Mouse (Mus musculus): Measurements from ENCODE around the gene Cks1b. TPM values are rescaled to one million over a fixed set of nuclear protein-coding genes. Genes with fewer than 3 reads are reported as not detected.
A peak's percentile ranks its signal among the peaks of the same experiment; 100 is the strongest.

Cks1b gene
- 409 and 450 TPM in 2 replicates for polyA plus RNA-seq (2015; fragmentation: Nextera tagmentation; extraction: Ambion mirVana)

- H3K9ac ChIP-seq = peak within 1 kb of the TSS; percentile 53
- peaks cover 37% of the 10 kb centered on the region for H3K4me1 ChIP-seq
- no peaks in the 10 kb centered on the region for H3K27me3 ChIP-seq (replicated peaks)
- no peaks in the 10 kb centered on the region for H3K9me3 ChIP-seq
- H3K36me3 ChIP-seq = peaks cover 23% of the 10 kb centered on the region
- ATAC-seq (ENCODE audit: insufficient read depth, low FRiP score, low read depth) = peak; percentile 92
- peak within 1 kb of the TSS; percentile 99 for H3K27ac ChIP-seq
- H3K4me3 ChIP-seq (replicated peaks) = peak within 1 kb of the TSS; percentile 64
- under 1% methylated on average over 39 of the region's 39 CpGs for WGBS
- peak within 1 kb of the TSS; percentile 65 for H3K4me2 ChIP-seq
Measured at GRCm38 (mm10) chr3:89418170-89418860, at the start of gene Cks1b, which contains the start of gene Shc1. Cks1b (minus strand) TSS chr3:89418383. Shc1 (plus strand) TSS chr3:89418443.

GRCm38 (mm10) chr3:89458965-89459807 lies 41.0 kb upstream of the Cks1b start:
- peaks cover 14% of the 10 kb centered on the region for H3K4me1 ChIP-seq
- H3K9ac ChIP-seq = peak overlapping the region; percentile 68
- under 1% methylated on average over 36 of the region's 36 CpGs for WGBS
- ATAC-seq (ENCODE audit: insufficient read depth, low FRiP score, low read depth) = peak; percentile 83
- peak overlapping the region; percentile 69 for H3K4me3 ChIP-seq (replicated peaks)
- H3K4me2 ChIP-seq = peak overlapping the region; percentile 88
- H3K9me3 ChIP-seq = no peaks in the 10 kb centered on the region
- no peaks in the 10 kb centered on the region for H3K36me3 ChIP-seq
- no peaks in the 10 kb centered on the region for H3K27me3 ChIP-seq (replicated peaks)
- peak overlapping the region; percentile 89 for H3K27ac ChIP-seq

GRCm38 (mm10) chr3:89458372-89458964 lies 40.3 kb upstream of the Cks1b start:
- no peak overlapping the region for H3K9ac ChIP-seq
- peaks cover 14% of the 10 kb centered on the region for H3K4me1 ChIP-seq
- peak; percentile 51; the same call in 1 of the 2 replicates for ATAC-seq (ENCODE audit: insufficient read depth, low FRiP score, low read depth)
- peak overlapping the region; percentile 89; the same call in 1 of the 2 replicates for H3K27ac ChIP-seq
- no peaks in the 10 kb centered on the region for H3K36me3 ChIP-seq
- peak overlapping the region; percentile 69 for H3K4me3 ChIP-seq (replicated peaks)
- WGBS = 41% methylated on average over 13 of the region's 13 CpGs
- H3K9me3 ChIP-seq = no peaks in the 10 kb centered on the region
- H3K27me3 ChIP-seq (replicated peaks) = no peaks in the 10 kb centered on the region
- H3K4me2 ChIP-seq = peak overlapping the region; percentile 88

- no peak overlapping the region for H3K9ac ChIP-seq
- no peaks in the 10 kb centered on the region for H3K36me3 ChIP-seq
- peaks cover 14% of the 10 kb centered on the region for H3K4me1 ChIP-seq
- H3K27ac ChIP-seq = no peak overlapping the region
- H3K4me2 ChIP-seq = no peak overlapping the region
- H3K4me3 ChIP-seq (replicated peaks) = no peak overlapping the region
- H3K9me3 ChIP-seq = no peaks in the 10 kb centered on the region
- no peaks in the 10 kb centered on the region for H3K27me3 ChIP-seq (replicated peaks)
- peak; percentile 19; the same call in 1 of the 2 replicates for ATAC-seq (ENCODE audit: insufficient read depth, low FRiP score, low read depth)
- WGBS = 37% methylated on average over 10 of the region's 10 CpGs
Measured at GRCm38 (mm10) chr3:89456726-89457665, 38.8 kb upstream of the Cks1b start.

GRCm38 (mm10) chr3:89455786-89456285 lies 37.7 kb upstream of the Cks1b start:
- WGBS = 62% methylated on average over 1 of the region's 1 CpGs
- no peaks in the 10 kb centered on the region for H3K27me3 ChIP-seq (replicated peaks)
- peaks cover 14% of the 10 kb centered on the region for H3K4me1 ChIP-seq
- H3K36me3 ChIP-seq = no peaks in the 10 kb centered on the region
- H3K27ac ChIP-seq = no peak overlapping the region
- no peak overlapping the region for H3K4me3 ChIP-seq (replicated peaks)
- H3K9ac ChIP-seq = no peak overlapping the region
- no peaks in the 10 kb centered on the region for H3K9me3 ChIP-seq
- no peak overlapping the region for H3K4me2 ChIP-seq
- no peak for ATAC-seq (ENCODE audit: insufficient read depth, low FRiP score, low read depth)

- H3K9me3 ChIP-seq = no peaks in the 10 kb centered on the region
- WGBS = 51% methylated on average over 10 of the region's 10 CpGs
- ATAC-seq (ENCODE audit: insufficient read depth, low FRiP score, low read depth) = no peak
- H3K27me3 ChIP-seq (replicated peaks) = no peaks in the 10 kb centered on the region
- H3K4me2 ChIP-seq = no peak within 1 kb of the TSS
- no peak within 1 kb of the TSS for H3K27ac ChIP-seq
- H3K4me3 ChIP-seq (replicated peaks) = no peak within 1 kb of the TSS
- H3K4me1 ChIP-seq = peaks cover 14% of the 10 kb centered on the region
- H3K9ac ChIP-seq = no peak within 1 kb of the TSS
- H3K36me3 ChIP-seq = no peaks in the 10 kb centered on the region
Measured at GRCm38 (mm10) chr3:89454401-89455177, 36.4 kb upstream of the Cks1b start, which contains the start of gene Pmvk. Pmvk (plus strand) TSS chr3:89454541.

GRCm38 (mm10) chr3:89451916-89452315 lies 33.7 kb upstream of the Cks1b start:
- H3K9ac ChIP-seq = no peak overlapping the region
- H3K27ac ChIP-seq = no peak overlapping the region
- H3K4me1 ChIP-seq = peaks cover 12% of the 10 kb centered on the region; the same call in 1 of the 2 replicates
- H3K36me3 ChIP-seq = no peaks in the 10 kb centered on the region
- H3K9me3 ChIP-seq = no peaks in the 10 kb centered on the region
- 75% methylated on average over 1 of the region's 1 CpGs for WGBS
- no peak overlapping the region for H3K4me2 ChIP-seq
- H3K4me3 ChIP-seq (replicated peaks) = no peak overlapping the region
- H3K27me3 ChIP-seq (replicated peaks) = no peaks in the 10 kb centered on the region
- no peak for ATAC-seq (ENCODE audit: insufficient read depth, low FRiP score, low read depth)

- Histone ChIP-seq H3K4me3 (replicated peaks) (no peak overlapping the region), H3K36me3 (no peaks in the 10 kb centered on the region), H3K27ac (no peak overlapping the region), H3K9me3 (no peaks in the 10 kb centered on the region), H3K4me1 (0 out of 2 replicates have a peak, but pooled peaks cover 10% of the 10 kb centered on the region), H3K4me2 (no peak overlapping the region), H3K27me3 (replicated peaks) (no peaks in the 10 kb centered on the region), H3K9ac (no peak overlapping the region)
- WGBS = 48% methylated on average over 7 of the region's 7 CpGs
- ATAC-seq (ENCODE audit: insufficient read depth, low FRiP score, low read depth) = peak; percentile 45; the same call in 1 of the 2 replicates
Measured at GRCm38 (mm10) chr3:89449541-89449940, 31.4 kb upstream of the Cks1b start.

- 56% methylated on average over 13 of the region's 13 CpGs for WGBS
- Histone ChIP-seq H3K4me1 (0 out of 2 replicates have a peak, but pooled peaks cover 10% of the 10 kb centered on the region), H3K27ac (no peak overlapping the region), H3K9me3 (no peaks in the 10 kb centered on the region), H3K4me3 (replicated peaks) (no peak overlapping the region), H3K9ac (no peak overlapping the region), H3K27me3 (replicated peaks) (no peaks in the 10 kb centered on the region), H3K36me3 (no peaks in the 10 kb centered on the region), H3K4me2 (no peak overlapping the region)
- peak; percentile 52; the same call in 1 of the 2 replicates for ATAC-seq (ENCODE audit: insufficient read depth, low FRiP score, low read depth)
Measured at GRCm38 (mm10) chr3:89448720-89449537, 30.7 kb upstream of the Cks1b start.

Data from stomach, embryonic 15.5 days (tissue).